Mouse (Mus musculus): ENCODE measurements around the gene 1700084M14Rik. TPM values are rescaled to one million over a fixed set of nuclear protein-coding genes. Genes with fewer than 3 reads are reported as not detected.

Gene 1700084M14Rik
- not detected for polyA plus RNA-seq (2017; shearing (Covaris generic))

DNA sequence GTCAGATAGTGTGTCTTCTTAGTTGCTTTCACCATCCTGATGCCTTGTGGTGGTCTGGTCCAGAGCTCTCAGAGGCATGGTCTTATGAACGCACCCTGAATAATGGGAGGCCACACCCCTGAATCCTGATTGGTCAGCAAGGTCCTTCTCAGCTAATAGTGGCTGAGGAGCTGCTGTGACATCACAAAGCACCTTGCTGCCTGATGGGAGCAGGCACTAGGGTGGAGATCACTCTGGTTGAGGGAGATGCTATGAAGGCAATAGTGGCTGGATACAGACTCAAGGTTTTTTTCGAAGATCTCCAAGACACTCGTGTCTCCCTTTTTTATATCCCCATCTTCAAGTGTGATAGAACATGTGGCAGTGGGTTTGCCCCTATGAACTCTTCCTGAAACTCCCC, at the start of gene 1700084M14Rik:
Gene 1700084M14Rik, minus strand, starts transcription at position 101 of the 400 bp plus-strand sequence.

Other genes starting within 250 kb of the 1700084M14Rik start
- gene Mageb2, start 244.2 kb downstream of the 1700084M14Rik start, polyA plus RNA-seq (2017; shearing (Covaris generic)): not detected
- not detected for gene Gm5072, start 183.4 kb downstream of the 1700084M14Rik start, polyA plus RNA-seq (2017; shearing (Covaris generic))
- gene Gm8914, start 95.8 kb downstream of the 1700084M14Rik start, polyA plus RNA-seq (2017; shearing (Covaris generic)): not detected
- not detected for gene Gm14781, start 56.3 kb upstream of the 1700084M14Rik start, polyA plus RNA-seq (2017; shearing (Covaris generic))
- not detected for gene Mageb5, start 207.1 kb upstream of the 1700084M14Rik start, polyA plus RNA-seq (2017; shearing (Covaris generic))